Mouse (Mus musculus) c-Kit-positive CD71-positive TER-119-negative erythroid progenitor cells, embryonic 14.5 days (primary cell): Measurements from ENCODE around the gene Mesd.

Source experiments
- DNase-seq: peaks from one replicate; pipeline ENCODE4 v3.0.0-alpha.2; 2013; ENCODE audit warnings: low read depth

Mesd gene

DNA sequence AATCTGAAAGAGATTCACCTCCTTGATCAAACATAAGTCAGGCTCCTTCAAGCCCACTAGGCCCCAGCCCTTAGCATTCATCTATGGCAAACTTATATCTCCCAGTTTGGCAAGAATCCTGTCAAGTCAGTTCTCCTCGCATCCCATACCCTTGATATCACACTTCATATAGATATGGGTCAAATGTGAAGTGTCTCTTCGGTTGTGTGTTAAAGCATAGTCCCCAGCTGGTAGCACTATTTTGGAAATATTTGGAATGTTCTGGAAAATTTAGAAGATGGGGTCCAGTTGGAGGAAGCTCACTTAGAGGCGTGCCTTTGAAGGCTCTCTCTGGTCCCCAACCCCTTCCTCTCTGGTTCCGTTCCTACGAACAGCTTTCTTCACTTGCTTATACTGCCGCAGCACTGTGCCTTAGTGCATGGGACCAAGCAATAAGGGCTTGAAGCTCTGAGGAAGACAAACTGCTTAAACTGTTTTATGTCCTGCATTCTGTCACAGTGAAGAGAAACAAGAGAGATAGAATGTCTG is 29.2 kb downstream of the Mesd start:
- no peak for DNase-seq

DNA sequence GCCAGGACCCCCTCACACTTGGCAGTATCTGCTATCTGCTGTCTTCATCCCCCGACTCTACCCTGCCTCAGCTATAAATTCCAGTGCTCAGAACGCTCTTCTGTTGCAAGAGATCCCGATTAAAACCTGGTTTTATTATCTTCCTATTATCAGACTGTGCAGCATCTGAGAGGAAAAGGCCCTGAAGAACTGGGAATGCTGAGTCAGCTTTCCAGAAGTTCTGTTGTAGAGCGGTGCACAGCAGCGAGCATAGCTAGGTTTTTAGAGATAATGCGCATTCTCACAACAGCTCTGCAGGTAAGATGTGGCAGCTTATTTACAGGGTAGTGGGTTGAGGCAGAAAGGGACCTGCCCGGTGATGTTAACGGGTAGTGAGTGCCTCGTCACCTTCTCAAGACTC is 29.7 kb downstream of the Mesd start:
- no peak for DNase-seq

DNA sequence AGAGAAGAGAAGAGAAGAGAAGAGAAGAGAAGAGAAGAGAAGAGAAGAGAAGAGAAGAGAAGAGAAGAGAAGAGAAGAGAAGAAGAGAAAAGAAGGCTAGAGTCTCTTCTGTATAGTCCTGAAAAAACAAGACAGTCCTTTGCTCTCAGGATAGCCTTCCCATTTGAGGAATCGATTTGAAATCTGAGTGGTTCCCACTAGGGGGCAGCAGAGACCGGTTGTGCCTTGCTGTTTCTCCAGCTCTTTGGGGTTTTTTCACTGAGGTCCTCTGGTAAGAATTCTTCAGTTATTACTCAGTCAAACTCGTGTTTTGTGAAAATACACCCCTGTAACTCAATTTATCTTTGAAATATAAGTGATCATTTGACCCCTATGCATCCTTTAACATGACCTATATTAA is 30.3 kb downstream of the Mesd start:
- DNase-seq = peak; percentile 55

DNA sequence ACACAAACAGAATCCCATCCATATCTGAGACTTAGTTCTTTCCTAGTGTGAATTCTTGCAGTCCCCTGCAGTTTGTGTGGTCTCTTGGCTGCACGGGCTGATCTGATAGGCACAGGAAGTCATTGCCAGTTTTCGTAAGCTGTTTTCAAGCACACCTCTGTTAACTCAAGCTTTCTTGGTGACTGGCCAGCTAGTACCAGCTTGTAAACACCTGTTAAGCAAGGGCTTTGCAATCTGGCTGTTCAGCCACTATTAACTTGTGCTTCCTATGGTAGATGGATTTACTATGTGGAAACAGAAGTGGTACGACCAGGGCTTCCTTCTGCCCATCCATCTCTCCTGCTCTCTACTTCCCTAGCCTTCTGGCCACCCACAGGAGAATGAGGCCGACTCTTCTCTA is 36.0 kb downstream of the Mesd start:
- no peak for DNase-seq

GRCm38 (mm10) chr7:83921637-83922036 is 37.4 kb downstream of the Mesd start:
- DNase-seq = no peak

DNA sequence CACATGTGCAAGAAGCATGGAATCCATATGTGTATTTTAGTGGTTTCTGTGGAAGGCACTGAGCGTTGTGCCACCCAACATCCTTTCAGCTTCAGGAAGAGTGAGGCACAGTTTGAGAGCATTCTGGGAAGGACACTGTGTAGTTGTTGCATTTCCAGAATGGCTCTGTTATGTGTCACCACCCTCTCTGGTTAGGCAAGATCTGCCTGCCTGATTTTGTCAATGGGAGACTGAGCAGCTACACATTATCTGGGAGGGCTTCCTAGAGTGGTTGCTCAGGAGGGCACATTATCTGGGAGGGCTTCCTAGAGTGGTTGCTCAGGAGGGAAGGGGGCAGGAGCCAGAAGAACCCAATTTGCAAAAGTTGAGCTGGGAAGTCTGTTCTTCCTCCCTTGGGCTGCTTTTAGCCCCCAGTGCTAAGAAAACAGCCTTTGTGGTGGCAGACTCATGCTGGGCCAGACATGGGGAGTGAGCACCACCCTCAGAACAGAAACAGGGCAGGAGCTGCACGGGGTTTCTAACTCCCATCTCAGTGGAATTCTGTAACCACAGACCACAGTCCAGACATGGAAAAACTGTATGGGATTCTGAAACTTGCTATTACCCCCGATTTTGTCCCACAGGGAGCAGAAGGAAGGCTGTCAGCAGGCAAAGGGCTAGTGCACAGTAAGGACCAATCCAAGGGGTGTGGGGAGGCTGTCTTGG is 54.9 kb downstream of the Mesd start:
- DNase-seq = no peak

DNA sequence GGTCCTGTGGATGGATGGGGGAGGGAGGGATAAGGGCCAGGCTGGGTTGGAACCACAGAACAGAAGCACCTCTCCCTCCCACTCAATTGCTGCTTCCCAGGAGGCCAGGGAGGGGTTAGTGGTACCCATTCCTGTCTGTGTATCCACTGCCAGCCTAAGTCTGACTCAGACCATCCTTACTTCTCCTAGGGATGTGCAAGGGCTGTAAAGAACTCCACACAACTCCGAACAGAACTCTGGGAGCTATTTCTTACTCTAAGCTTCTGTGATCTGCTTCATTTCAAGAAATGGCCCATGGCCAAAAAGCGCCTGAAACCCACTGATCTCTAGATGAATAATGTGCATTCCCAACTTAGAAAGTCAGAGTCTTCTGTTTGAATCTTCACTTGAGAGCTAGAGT is 55.9 kb downstream of the Mesd start:
- no peak for DNase-seq

GRCm38 (mm10) chr7:83941701-83942101 is 57.4 kb downstream of the Mesd start:
- no peak for DNase-seq

- no peak for DNase-seq
Observed at GRCm38 (mm10) chr7:83948743-83949142, 64.5 kb downstream of the Mesd start.

DNA sequence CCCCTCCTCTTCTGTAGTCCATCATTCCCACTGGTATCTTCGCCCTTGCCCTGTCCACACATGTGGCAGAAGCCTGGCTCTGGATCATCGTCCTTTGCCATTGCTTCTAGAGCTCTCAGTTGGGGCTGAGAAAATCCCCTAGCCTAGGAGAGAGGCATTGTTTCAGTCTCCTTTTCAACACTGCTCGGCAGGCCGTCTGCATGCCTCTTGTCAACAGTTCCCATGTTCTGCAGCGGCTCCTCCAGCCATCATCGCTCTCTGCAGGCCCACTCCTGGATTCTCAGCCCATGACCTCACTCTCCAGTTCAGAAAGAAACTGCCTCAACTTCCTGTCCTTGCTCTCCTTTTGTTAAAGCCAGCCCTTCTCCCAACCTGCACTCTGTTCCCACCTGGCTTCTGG is 65.4 kb downstream of the Mesd start:
- DNase-seq = no peak
